Mouse (Mus musculus): ENCODE data around the gene Rab5b.
A peak's percentile ranks its signal among the peaks of the same experiment; 100 is the strongest.
"Not testable (repeated sequence)": the region's sequence is repeated elsewhere in the genome, so short reads cannot be mapped to it uniquely, and the experiment has no call there.

Rab5b gene

DNA sequence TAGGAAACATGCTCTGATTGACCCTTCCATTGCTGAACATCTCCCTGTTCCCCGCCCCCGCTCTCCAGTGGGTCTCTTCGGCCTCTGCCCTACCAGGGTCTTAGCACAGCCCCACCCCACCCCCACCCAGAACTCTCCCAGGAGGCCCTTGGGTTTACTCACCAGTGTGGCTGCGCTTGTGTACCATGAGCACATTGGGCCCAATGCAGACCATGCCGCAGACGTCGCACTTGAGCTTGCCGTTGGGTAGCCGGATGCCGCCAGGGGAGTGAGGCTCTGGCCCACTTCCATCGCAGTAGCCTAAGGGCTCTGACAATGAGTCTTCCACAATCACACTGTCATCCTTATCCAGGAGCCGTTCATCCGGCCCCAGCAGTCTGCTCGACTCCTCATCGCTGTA, 55.2 kb downstream of the Rab5b start:
- DNase-seq = no peak

DNA sequence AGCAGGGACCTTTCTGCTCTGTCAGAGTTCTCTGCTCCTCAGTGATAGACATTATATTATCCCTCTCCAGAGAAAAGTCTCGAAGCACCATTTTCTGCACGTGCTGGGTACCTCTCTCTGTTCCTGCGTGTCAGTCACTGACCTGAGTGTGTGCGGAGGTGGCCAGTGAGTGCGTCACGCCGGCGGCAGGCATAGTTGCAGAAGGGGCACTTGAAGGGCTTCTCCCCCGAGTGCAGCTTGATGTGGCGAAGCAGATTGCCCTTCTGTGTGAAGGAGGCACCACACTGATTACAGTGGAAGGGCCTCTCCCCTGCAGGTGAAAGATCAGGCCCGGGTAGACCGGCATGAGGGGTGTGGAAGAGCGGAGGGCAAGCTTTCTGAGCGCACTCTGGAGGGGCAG, 56.1 kb downstream of the Rab5b start:
- peak; percentile 17 to 51 for DNase-seq

DNA sequence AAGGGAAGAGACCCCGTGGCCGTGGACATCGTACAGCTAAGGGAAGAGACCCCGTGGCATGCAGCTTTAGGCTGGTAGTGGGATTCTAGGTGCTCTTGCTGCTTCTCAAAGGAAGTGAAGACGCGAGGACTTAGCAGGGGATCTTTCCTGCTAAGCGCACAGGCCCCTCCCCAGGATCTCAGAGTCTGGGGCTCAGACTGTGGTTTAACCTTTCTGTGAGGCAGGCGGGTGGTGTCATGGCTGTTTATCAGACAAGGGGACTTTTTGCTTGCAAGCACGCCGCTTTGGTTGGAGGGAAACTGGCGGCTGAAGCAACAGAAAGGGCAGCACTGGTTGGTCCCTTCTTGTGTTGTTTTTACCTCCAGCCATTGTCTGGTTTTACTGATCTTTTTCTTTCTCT, 59.1 kb downstream of the Rab5b start:
- peak; percentile 18 to 44 for DNase-seq

DNA sequence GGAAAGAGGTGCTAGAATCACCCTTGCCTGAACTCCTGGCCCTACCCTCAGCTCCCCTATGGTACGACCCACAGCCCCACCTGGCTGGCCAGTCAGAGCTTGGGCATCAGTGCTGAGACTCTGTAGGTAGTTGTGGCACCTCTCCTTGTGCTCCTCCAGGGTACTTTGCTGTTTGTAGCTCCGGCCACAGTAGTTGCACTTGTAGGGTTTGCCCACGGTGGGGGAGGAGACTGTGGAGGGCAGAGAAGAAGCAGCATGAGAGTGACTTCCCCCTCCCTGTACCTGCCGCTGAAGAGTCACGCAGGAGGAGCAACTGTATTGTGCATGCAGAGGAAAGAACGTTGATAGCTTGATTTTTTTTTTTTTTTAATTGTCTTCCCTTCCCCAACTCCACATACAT, 59.5 kb downstream of the Rab5b start:
- DNase-seq = no peak

DNA sequence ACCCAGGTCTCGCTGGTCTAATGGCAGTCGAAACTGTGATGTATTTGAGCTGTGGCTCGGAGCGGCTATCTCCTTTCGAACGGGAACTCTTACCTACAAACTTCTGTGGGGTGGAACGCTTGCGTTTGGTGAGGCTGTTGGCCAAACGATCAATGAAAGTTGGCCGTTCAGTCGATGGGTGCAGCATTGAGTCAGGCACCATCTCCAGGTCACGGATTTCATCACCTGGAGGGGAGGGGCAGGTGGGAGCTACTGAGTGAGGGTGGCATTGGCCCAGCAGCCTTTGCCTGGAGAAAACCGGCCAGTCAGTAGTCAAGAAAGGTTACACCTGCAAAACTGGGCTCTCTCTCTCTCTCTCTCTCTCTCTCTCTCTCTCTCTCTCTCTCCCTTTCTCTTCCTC, 60.4 kb downstream of the Rab5b start:
- DNase-seq = no peak

DNA sequence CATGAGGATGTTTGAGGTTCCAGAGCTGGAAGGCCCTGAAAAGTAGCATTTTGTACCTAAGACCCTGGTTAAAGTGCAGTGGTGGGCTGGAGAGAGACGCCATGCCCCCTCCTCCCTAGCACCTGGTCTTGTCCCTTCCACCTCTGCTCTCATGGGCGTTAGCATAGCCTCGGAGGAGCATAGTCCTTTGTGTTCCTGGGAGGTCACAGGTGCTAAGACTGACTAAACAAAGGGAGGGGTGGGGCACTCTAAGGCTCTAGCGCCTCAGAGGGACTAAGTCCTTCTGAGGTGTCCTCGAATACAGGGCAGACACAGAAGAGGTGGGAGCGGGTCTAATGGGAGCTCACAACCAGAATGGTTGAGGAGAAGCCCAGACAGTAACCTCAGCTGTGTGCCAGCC, 64.5 kb downstream of the Rab5b start:
- no peak for DNase-seq

DNA sequence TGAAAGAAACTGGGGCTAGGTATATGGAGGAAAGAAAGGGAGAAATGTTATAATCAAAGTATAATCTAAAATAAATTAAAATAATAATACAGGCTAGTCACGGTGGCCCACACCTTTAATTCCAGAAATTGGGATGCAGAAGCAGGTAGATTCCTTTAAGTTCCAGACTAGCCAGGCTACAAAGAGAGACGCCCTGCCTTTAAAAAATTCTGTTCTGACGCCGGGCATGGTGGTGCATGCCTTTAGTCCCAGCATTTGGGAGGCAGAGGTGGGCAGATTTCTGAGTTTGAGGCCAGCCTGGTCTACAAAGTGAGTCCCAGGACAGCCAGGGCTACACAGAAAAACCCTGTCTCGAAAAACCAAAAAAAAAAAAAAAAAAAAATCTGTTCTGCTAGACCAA, 65.8 kb downstream of the Rab5b start:
- DNase-seq = not testable (repeated sequence)

DNA sequence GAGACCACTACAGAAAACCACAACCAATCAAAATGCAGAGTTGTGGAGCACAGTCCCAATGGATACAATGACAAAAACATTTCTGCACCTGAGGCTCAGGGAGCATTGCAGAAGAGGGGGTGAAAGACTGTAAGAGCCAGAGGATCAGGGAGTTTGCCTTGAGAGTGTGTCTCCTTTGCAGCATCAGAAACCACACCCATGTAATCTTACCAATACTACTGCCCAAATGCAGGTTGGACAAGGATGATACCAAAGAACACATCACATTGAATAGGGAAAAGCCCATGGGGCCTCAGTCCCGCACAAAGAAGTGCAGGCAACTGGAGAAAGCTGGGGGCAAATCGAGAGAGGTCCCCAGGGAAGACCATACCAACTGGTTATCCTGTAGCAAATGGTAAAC, 66.3 kb downstream of the Rab5b start:
- DNase-seq = no peak

DNA sequence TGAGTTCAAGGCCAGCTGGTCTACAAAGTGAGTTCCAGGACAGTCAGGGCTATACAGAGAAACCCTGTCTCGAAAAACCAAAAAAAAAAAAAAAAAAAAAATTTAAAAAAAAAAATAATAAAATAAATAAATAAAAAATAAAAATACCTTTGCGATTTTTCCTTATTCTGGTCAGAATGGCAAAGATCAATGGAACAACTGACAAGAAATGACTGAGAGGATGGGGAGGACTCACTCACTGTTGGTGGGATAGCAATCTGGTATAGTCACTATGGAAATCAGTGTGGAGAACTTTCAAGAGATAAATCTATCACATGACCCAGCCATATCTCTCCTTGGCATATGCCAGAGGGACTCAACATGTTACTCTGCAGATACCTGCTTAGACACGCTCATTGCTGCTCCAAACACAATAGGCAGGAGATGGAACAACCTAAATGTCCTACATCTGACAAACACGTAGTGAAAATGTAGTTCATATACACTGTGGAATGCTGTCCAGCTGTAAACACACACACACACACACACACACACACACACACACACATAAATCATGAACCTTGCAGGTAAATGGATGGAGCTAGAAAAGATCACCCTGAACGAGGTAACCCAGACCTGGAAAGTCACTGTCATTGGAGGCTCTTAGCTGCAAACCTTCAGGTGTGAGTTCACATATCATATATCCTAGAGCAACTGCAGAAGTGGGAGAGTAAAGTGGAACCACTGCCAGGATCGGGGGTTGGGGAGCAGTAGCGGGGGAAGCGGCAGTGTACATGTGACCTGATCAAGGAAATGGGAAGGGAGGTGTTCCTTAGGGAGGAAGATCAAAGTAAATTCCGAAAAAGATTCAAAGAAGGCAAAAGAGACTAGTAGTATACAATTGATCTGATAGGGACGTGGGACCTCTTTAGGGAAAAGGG, 68.4 kb downstream of the Rab5b start:
- no peak for DNase-seq

All from lung, postnatal 4 days (tissue).